Mouse (Mus musculus): ENCODE measurements at regions not wholly inside any gene's neighbourhood (a gene's known extent, or its start where the extent isn't known, plus 50 kb on each side); places are given as distances from the start of the nearest gene placed in this dataset.

- no peak for DNase-seq
Observed at GRCm38 (mm10) chr19:14035371-14035770, 122.0 kb downstream of the Olfr1505 start.

- DNase-seq = no peak
Observed at GRCm38 (mm10) chr19:14035785-14036184, 122.5 kb downstream of the Olfr1505 start.

GRCm38 (mm10) chr19:14036750-14037149 lies 123.4 kb downstream of the Olfr1505 start:
- no peak for DNase-seq

- no peak for DNase-seq
Observed at GRCm38 (mm10) chr19:14042753-14043152, 129.4 kb downstream of the Olfr1505 start.

- no peak for DNase-seq
Observed at GRCm38 (mm10) chr19:14045456-14045855, 132.1 kb downstream of the Olfr1505 start.

GRCm38 (mm10) chr19:14052052-14052451 lies 138.7 kb downstream of the Olfr1505 start:
- no peak for DNase-seq

- DNase-seq = peak; percentile 23
Observed at GRCm38 (mm10) chr19:14080538-14080937, 167.2 kb downstream of the Olfr1505 start.

GRCm38 (mm10) chr19:14084726-14085125 lies 171.4 kb downstream of the Olfr1505 start:
- DNase-seq = no peak

- DNase-seq = no peak
Observed at GRCm38 (mm10) chr19:14090106-14090505, 176.8 kb downstream of the Olfr1505 start.

GRCm38 (mm10) chr19:14094191-14094590 lies 180.9 kb downstream of the Olfr1505 start:
- DNase-seq = no peak

GRCm38 (mm10) chr19:14096187-14096586 lies 182.9 kb downstream of the Olfr1505 start:
- no peak for DNase-seq

- no peak for DNase-seq
Observed at GRCm38 (mm10) chr19:14109091-14109490, 195.8 kb downstream of the Olfr1505 start.

- no peak for DNase-seq
Observed at GRCm38 (mm10) chr19:14123348-14124113, 210.2 kb downstream of the Olfr1505 start.

- DNase-seq = no peak
Observed at GRCm38 (mm10) chr19:14124250-14124827, 211.0 kb downstream of the Olfr1505 start.

- no peak for DNase-seq
Observed at GRCm38 (mm10) chr19:14124986-14125385, 211.7 kb downstream of the Olfr1505 start.

GRCm38 (mm10) chr19:14128397-14129209 lies 215.3 kb downstream of the Olfr1505 start:
- DNase-seq = no peak

GRCm38 (mm10) chr19:14161217-14161616 lies 247.9 kb downstream of the Olfr1505 start:
- no peak for DNase-seq

GRCm38 (mm10) chr19:14162773-14163172 lies 249.4 kb downstream of the Olfr1505 start:
- no peak for DNase-seq

- no peak for DNase-seq
Observed at GRCm38 (mm10) chr19:14165775-14166174, 252.4 kb downstream of the Olfr1505 start.

GRCm38 (mm10) chr19:14180244-14180643 lies 266.9 kb downstream of the Olfr1505 start:
- no peak for DNase-seq

- DNase-seq = no peak
Observed at GRCm38 (mm10) chr19:14180956-14181355, 267.6 kb downstream of the Olfr1505 start.

GRCm38 (mm10) chr19:14181661-14182415 lies 268.5 kb downstream of the Olfr1505 start:
- no peak for DNase-seq

- DNase-seq = no peak
Observed at GRCm38 (mm10) chr19:14191820-14192219, 278.5 kb downstream of the Olfr1505 start.
